Mouse (Mus musculus): ENCODE results near the gene Fgfr2.

DNA sequence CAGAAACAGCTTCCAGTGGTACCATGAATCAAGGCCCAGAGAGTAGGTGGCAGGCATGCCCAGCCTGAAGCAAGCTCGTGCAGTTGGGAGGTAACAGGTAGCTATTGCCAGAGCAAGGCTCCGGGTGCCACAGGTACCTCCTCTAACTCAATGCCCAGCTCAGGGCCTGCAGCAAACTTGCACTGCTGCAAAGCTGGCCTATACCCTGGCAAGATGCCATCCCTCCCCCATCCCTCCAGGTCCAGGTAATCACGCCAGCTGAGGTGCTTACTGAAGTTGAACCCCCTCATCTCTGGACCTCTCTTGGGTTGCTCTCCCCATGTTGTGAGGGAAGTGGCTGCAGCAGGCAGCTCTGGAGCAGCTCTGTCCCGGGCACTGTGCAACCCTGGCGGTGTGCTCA is 464.5 kb downstream of the Fgfr2 start:
- no peak for TF ChIP-seq CTCF (IDR thresholded peaks at IDR 0.05)
- no peak for TF ChIP-seq EP300 (IDR thresholded peaks at IDR 0.05)
